Mouse (Mus musculus) kidney, adult 8-10 months (tissue): ENCODE results near the gene Ift88.

ENCODE experiments used
- DNase-seq, 2 experiments: peaks; one replicate each; pipeline ENCODE4 v3.0.0; 2022

Gene Ift88

GRCm38 (mm10) chr14:57423432-57424211, at the start of gene Ift88:
Ift88 (plus strand) TSS chr14:57424062.
- peak; percentile 89 to 93 for DNase-seq

GRCm38 (mm10) chr14:57375205-57375604, 48.7 kb upstream of the Ift88 start:
- DNase-seq: no peak

- no peak for DNase-seq
Measured at GRCm38 (mm10) chr14:57376016-57376415, 47.8 kb upstream of the Ift88 start.

GRCm38 (mm10) chr14:57376956-57377355, 46.9 kb upstream of the Ift88 start:
- peak; percentile 88 to 90 for DNase-seq

- DNase-seq: peak; percentile 68 to 71
Measured at GRCm38 (mm10) chr14:57377531-57377930, 46.3 kb upstream of the Ift88 start.

- no peak for DNase-seq
Measured at GRCm38 (mm10) chr14:57385667-57386066, 38.2 kb upstream of the Ift88 start.

GRCm38 (mm10) chr14:57386758-57387561, 36.9 kb upstream of the Ift88 start:
- peak in 1 of 2 experiments; percentile 46 for DNase-seq

- DNase-seq: no peak
Measured at GRCm38 (mm10) chr14:57391621-57392020, 32.2 kb upstream of the Ift88 start.

- DNase-seq: no peak
Measured at GRCm38 (mm10) chr14:57392278-57392677, 31.6 kb upstream of the Ift88 start.

- DNase-seq: peak; percentile 59 to 71
Measured at GRCm38 (mm10) chr14:57395470-57395869, 28.4 kb upstream of the Ift88 start.

GRCm38 (mm10) chr14:57397221-57397620, 26.6 kb upstream of the Ift88 start:
- peak; percentile 74 to 87 for DNase-seq

- peak; percentile 97 to 99 for DNase-seq
Measured at GRCm38 (mm10) chr14:57398065-57398757, 25.7 kb upstream of the Ift88 start, which contains the start of gene Cryl1. Cryl1 (minus strand) TSS chr14:57398529.

GRCm38 (mm10) chr14:57398813-57399427, 24.9 kb upstream of the Ift88 start:
- DNase-seq: peak in 1 of 2 experiments; percentile 35

- no peak for DNase-seq
Measured at GRCm38 (mm10) chr14:57402815-57403214, 21.0 kb upstream of the Ift88 start.

GRCm38 (mm10) chr14:57407039-57407987, 16.5 kb upstream of the Ift88 start:
- peak; percentile 81 to 89 for DNase-seq

GRCm38 (mm10) chr14:57408100-57408499, 15.8 kb upstream of the Ift88 start:
- no peak for DNase-seq

- DNase-seq: no peak
Measured at GRCm38 (mm10) chr14:57409106-57409505, 14.8 kb upstream of the Ift88 start.

GRCm38 (mm10) chr14:57412166-57412565, 11.7 kb upstream of the Ift88 start:
- no peak for DNase-seq

GRCm38 (mm10) chr14:57417187-57417586, 6.7 kb upstream of the Ift88 start:
- DNase-seq: no peak

GRCm38 (mm10) chr14:57424212-57424561, 325 bp downstream of the Ift88 start:
- DNase-seq: no peak

GRCm38 (mm10) chr14:57430451-57430850, 6.6 kb downstream of the Ift88 start:
- no peak for DNase-seq

GRCm38 (mm10) chr14:57452516-57452915, 28.7 kb downstream of the Ift88 start:
- DNase-seq: no peak
